Comparison of ENCODE assay signal across 27 mouse cellular contexts in the genomic region with DNA sequence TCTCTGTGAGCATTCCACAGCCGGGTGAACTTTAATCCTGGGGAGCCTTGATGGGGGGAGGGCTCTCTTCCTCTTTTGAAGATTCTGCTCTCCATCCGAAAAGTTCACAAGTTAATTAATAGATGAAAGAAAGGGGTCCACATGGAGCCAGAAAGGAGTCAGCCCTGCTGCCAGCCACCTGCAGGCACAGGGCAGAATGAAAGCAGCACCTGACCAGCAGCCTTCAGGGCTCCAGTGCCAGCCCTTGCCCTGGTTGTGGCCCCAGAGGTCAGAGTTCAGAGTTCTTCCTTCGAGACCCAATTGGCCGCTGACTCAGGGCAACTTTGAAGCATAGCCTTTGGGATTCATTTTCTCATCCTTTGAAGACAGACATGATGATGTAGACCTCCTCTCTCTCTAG. TPM values are rescaled to one million over a fixed set of nuclear protein-coding genes. Genes with fewer than 3 reads are reported as not detected.
A peak's percentile ranks its signal among the peaks of the same experiment; 100 is the strongest.
DNase-seq lines count a peak whose midpoint lies in the region; ATAC-seq and TF ChIP-seq lines count a peak whose summit lies in the region.
"Had no signal": no experiment of that assay in that cellular context is flagged by ENCODE, and none has a peak within 500 bp of the region (broad histone marks: within the 10 kb centered on the region; RNA-seq: fewer than 3 reads in every experiment).

No protein-coding gene starts in this region.

- no peaks in the 10 kb centered on the region for H3K36me3 ChIP-seq in kidney, embryonic 14.5 days (ENCODE audit: control insufficient read depth, insufficient read depth, low read length)
- H3K36me3 ChIP-seq in kidney, adult 2 months (ENCODE audit: control insufficient read depth, insufficient read depth, low read length): no peaks in the 10 kb centered on the region
- no peaks in the 10 kb centered on the region for H3K36me3 ChIP-seq in kidney, embryonic 15.5 days
- H3K36me3 ChIP-seq: forebrain, embryonic 12.5 days; intestine, embryonic 15.5 days; limb, embryonic 15.5 days; liver, embryonic 15.5 days had no signal

- no peak overlapping the region for H3K27ac ChIP-seq in kidney, embryonic 14.5 days (ENCODE audit: low read depth, low read length)
- H3K27ac ChIP-seq in kidney, adult 2 months (ENCODE audit: insufficient read depth, low read depth, low read length): no peak overlapping the region; the same call in 1 of the 2 replicates
- H3K27ac ChIP-seq in kidney, embryonic 15.5 days: peak overlapping the region; percentile 54
- H3K27ac ChIP-seq: forebrain, embryonic 12.5 days; hindbrain, postnatal 0 days; intestine, embryonic 15.5 days; limb, embryonic 10.5 days; limb, embryonic 15.5 days; liver, embryonic 15.5 days had no signal

- H3K4me3 ChIP-seq in kidney, embryonic 14.5 days (ENCODE audit: low read length): no peak overlapping the region
- no peak overlapping the region for H3K4me3 ChIP-seq in kidney, adult 2 months (ENCODE audit: insufficient read depth, low read depth, low read length)
- H3K4me3 ChIP-seq in kidney, embryonic 15.5 days (replicated peaks): no peak overlapping the region
- H3K4me3 ChIP-seq: erythroblast, embryonic 14.5 days; forebrain, embryonic 12.5 days; intestine, embryonic 15.5 days; limb, embryonic 10.5 days; limb, embryonic 15.5 days; liver, embryonic 15.5 days had no signal

- H3K4me2 ChIP-seq in kidney, embryonic 14.5 days (replicated peaks; ENCODE audit: low read depth, low read length): no peak overlapping the region
- H3K4me2 ChIP-seq in kidney, embryonic 15.5 days: no peak overlapping the region
- H3K4me2 ChIP-seq: forebrain, embryonic 12.5 days; intestine, embryonic 15.5 days; limb, embryonic 15.5 days; liver, embryonic 15.5 days had no signal

- no peak for TF ChIP-seq POLR2A in kidney, adult 2 months (IDR thresholded peaks at IDR 0.05; ENCODE audit: low read depth, low read length)

- 0 out of 2 replicates have a peak, but pooled peaks have one; percentile 13 for TF ChIP-seq CTCF in kidney, adult 2 months (conservative IDR thresholded peaks at IDR 0.05; ENCODE audit: insufficient read depth, insufficient read length, low read depth, low read length)

- H3K9ac ChIP-seq in kidney, embryonic 14.5 days (ENCODE audit: low read depth, low read length): no peak overlapping the region
- H3K9ac ChIP-seq in kidney, embryonic 15.5 days: no peak overlapping the region
- H3K9ac ChIP-seq: forebrain, embryonic 12.5 days; intestine, embryonic 15.5 days; limb, embryonic 15.5 days; liver, embryonic 15.5 days had no signal

- no peak for ATAC-seq in kidney, embryonic 14.5 days (ENCODE audit: low FRiP score, low TSS enrichment)
- peak; percentile 66 for ATAC-seq in kidney, embryonic 15.5 days (replicated peaks; ENCODE audit: low FRiP score)
- no peak for ATAC-seq in erythroid progenitor cell, adult 5-6 weeks (replicated peaks; ENCODE audit: low FRiP score, poor library complexity, severe bottlenecking)
- ATAC-seq: CD4-positive, CD25-positive, alpha-beta regulatory T cell, adult 4 months; hindbrain, postnatal 0 days; intestine, embryonic 15.5 days had no signal

- H3K4me1 ChIP-seq in kidney, embryonic 14.5 days (ENCODE audit: control insufficient read depth, insufficient read depth, low read length): no peaks in the 10 kb centered on the region
- peaks cover 21% of the 10 kb centered on the region for H3K4me1 ChIP-seq in kidney, adult 2 months (ENCODE audit: control insufficient read depth, insufficient read depth, low read length)
- H3K4me1 ChIP-seq in kidney, embryonic 15.5 days: 0 out of 2 replicates have a peak, but pooled peaks cover 5% of the 10 kb centered on the region
- H3K4me1 ChIP-seq: forebrain, embryonic 12.5 days; intestine, embryonic 15.5 days; limb, embryonic 15.5 days; liver, embryonic 15.5 days had no signal

- whole genome bisulfite sequencing in kidney, embryonic 14.5 days: 40% methylated on average over 4 of the region's 4 CpGs
- 27% methylated on average over 4 of the region's 4 CpGs for WGBS in kidney, adult 2 months
- WGBS in kidney, embryonic 15.5 days: 46% methylated on average over 4 of the region's 4 CpGs

- no peaks in the 10 kb centered on the region for H3K9me3 ChIP-seq in kidney, embryonic 14.5 days (ENCODE audit: control insufficient read depth, low read length)
- no peaks in the 10 kb centered on the region for H3K9me3 ChIP-seq in kidney, embryonic 15.5 days (replicated peaks)
- H3K9me3 ChIP-seq: forebrain, embryonic 12.5 days; intestine, embryonic 15.5 days; limb, embryonic 10.5 days; limb, embryonic 15.5 days; liver, embryonic 15.5 days had no signal

- no peaks in the 10 kb centered on the region for H3K27me3 ChIP-seq in kidney, embryonic 14.5 days (ENCODE audit: control insufficient read depth, insufficient read depth, low read length)
- H3K27me3 ChIP-seq in kidney, adult 2 months (replicated peaks; ENCODE audit: control insufficient read depth, insufficient read depth, low read length): no peaks in the 10 kb centered on the region
- H3K27me3 ChIP-seq in kidney, embryonic 15.5 days: no peaks in the 10 kb centered on the region
- H3K27me3 ChIP-seq: forebrain, embryonic 12.5 days; intestine, embryonic 15.5 days; liver, embryonic 15.5 days had no signal

- peak; percentile 78 for DNase-seq in kidney, adult 11 months
- DNase-seq in kidney, adult 2 months: peak; percentile 86
- peak; percentile 18 to 41 for DNase-seq in kidney, postnatal 4 days
- no peak for DNase-seq in adrenal gland, postnatal 36 days
- DNase-seq: adrenal gland, postnatal 25 days; cerebellum, adult 9-10 months; cerebellum, postnatal 36 days; gastrocnemius, postnatal 14 days; heart, postnatal 14 days; layer of hippocampus, adult 9-11 months; lung, postnatal 36 days; midbrain, embryonic 14.5 days; thymus, adult 2 months; thymus, postnatal 4 days had no signal

RNA-seq across cellular contexts. Expression of gene Ror1, which starts 23.1 kb away (rescaled TPM):
- polyA plus RNA-seq in kidney, embryonic 14.5 days (2014; fragmentation: Nextera tagmentation; extraction: Ambion mirVana): 11.3 and 12.8 TPM in 2 replicates
- 2.2 and 2.8 TPM in 2 replicates for polyA plus RNA-seq in kidney, adult 2 months (2012; rRNA removed)
- 10.5 and 11.1 TPM in 2 replicates for polyA plus RNA-seq in kidney, embryonic 15.5 days (2015; fragmentation: Nextera tagmentation; extraction: Ambion mirVana)
- total RNA-seq in erythroid progenitor cell, adult 5-6 weeks (2015; ENCODE audit: low replicate concordance): not detected in 2 replicates
- total RNA-seq in erythroid progenitor cell, adult 5-6 weeks (2017; ENCODE audit: low replicate concordance): not detected in 2 replicates
- 1 to 10 TPM; 4.8 to 6.8 TPM for total RNA-seq in adrenal gland, postnatal 36 days (2021)
- total RNA-seq: granulocyte monocyte progenitor cell, adult 5-6 weeks; monocyte, adult 5-6 weeks had no signal
- polyA plus RNA-seq: CD4-positive, CD25-positive, alpha-beta regulatory T cell, adult 4 months; erythroblast, embryonic 14.5 days had no signal

Comparison
In these comparisons a context has a peak if more than half of its experiments do, and no peak if none do; other contexts are left out.
1. DNase-seq: peak in kidney, adult 11 months (single experiment), kidney, adult 2 months (single experiment) and kidney, postnatal 4 days (2 of 2); none in adrenal gland, postnatal 36 days (0 of 2).